Mouse (Mus musculus): ENCODE results near the gene Mrpl1.

DNA sequence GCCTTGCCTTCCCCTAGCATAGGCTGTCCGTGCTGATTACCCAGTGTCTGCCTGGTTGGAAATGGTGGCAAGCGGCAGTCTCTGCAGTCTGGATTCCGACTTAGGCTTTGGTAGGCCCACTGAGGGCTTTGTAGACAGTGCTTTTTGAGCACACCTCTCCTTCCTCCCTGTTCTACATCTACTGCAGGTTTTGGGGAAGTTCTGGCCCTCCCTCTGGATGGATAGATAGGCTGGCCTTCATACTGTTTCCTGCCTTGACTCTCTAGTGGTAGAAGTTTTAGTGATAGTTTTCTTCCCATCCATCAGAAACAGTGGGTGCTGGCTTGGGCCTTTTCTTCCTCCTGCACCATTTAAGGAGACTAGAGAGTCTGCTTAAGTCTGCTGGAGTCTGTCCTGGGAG, 9.4 kb downstream of the Mrpl1 start:
- no peak for TF ChIP-seq CTCF (IDR thresholded peaks at IDR 0.05; ENCODE audit: borderline replicate concordance, control insufficient read depth, extremely low read depth, insufficient read depth, low read length, poor library complexity)
- no peak for TF ChIP-seq POLR2A (IDR thresholded peaks at IDR 0.05; ENCODE audit: control insufficient read depth, extremely low read depth, insufficient read depth, low read length, poor library complexity)

Data from thymus, adult 2 months (tissue).